Mouse (Mus musculus) midbrain, embryonic 14.5 days (tissue): ENCODE results near the gene Mdfi. TPM values are rescaled to one million over a fixed set of nuclear protein-coding genes. Genes with fewer than 3 reads are reported as not detected.

Source experiments
- ATAC-seq: fragments of 200-750 bp; cut with Nextera tagmentation; 2 replicates; pipeline ENCODE4 v1.8.0; 2017; ENCODE audit warnings: moderate number of reproducible peaks, moderate library complexity; ENCODE audit not compliant: low FRiP score, low TSS enrichment
- DNase-seq: peaks from one replicate; pipeline ENCODE4 v3.0.0-alpha.2; 2015
- H3K27ac ChIP-seq: fragments of 300-500 bp; sonication (generic); replicated peaks from 2 replicates; pipeline ENCODE4 v1.5.1; 2014; ENCODE audit warnings: mild to moderate bottlenecking, low read depth, low read length, moderate library complexity
- H3K27me3 ChIP-seq: fragments of 300-500 bp; sonication (generic); 2 replicates; pipeline ENCODE4 v1.6.1; 2014; ENCODE audit warnings: low read length, control low read depth, mixed read lengths; ENCODE audit not compliant: control insufficient read depth, insufficient read depth
- H3K36me3 ChIP-seq: fragments of 300-500 bp; sonication (generic); 2 replicates; pipeline ENCODE4 v1.6.1; 2014; ENCODE audit warnings: low read length, control low read depth; ENCODE audit not compliant: control insufficient read depth, insufficient read depth
- H3K4me1 ChIP-seq: fragments of 300-500 bp; sonication (generic); 2 replicates; pipeline ENCODE4 v1.6.1; 2014; ENCODE audit warnings: mild to moderate bottlenecking, antibody characterized with exemption, low read length, control low read depth; ENCODE audit not compliant: control insufficient read depth, insufficient read depth
- H3K4me2 ChIP-seq: fragments of 300-500 bp; sonication (generic); 2 replicates; pipeline ENCODE4 v1.6.1; 2014; ENCODE audit warnings: mild to moderate bottlenecking, low read length, moderate library complexity
- H3K4me3 ChIP-seq: fragments of 300-500 bp; sonication (generic); replicated peaks from 2 replicates; pipeline ENCODE4 v1.5.1; 2014; ENCODE audit warnings: low read depth, low read length
- H3K9ac ChIP-seq: fragments of 300-500 bp; sonication (generic); replicated peaks from 2 replicates; pipeline ENCODE4 v1.6.1; 2014; ENCODE audit warnings: mild to moderate bottlenecking, low read length, moderate library complexity
- H3K9me3 ChIP-seq: fragments of 300-500 bp; sonication (generic); 2 replicates; pipeline ENCODE4 v1.6.1; 2016; ENCODE audit warnings: low read length, control low read depth, mixed read lengths; ENCODE audit not compliant: control insufficient read depth
- whole genome bisulfite sequencing: fragments of 180-500 bp; shearing (Covaris S2); extraction: QIAGEN DNeasy Blood & Tissue Kit; methylation state at CpG from one replicate; pipeline ENCODE4 v1.1.7; 2014; 5-methylcytosine and 5-hydroxymethylcytosine counted together
- polyA plus RNA-seq: library from polyadenylated mRNA; unstranded; fragments of >200 nt; fragmentation: Nextera tagmentation; extraction: Ambion mirVana; gene quantifications from 2 replicates; pipeline ENCODE4 v1.2.1, GENCODE M21; 2014

The Mdfi gene
- polyA plus RNA-seq, 1 experiment from 2014 or later: 8.3 TPM

- Histone ChIP-seq H3K27ac (no peak overlapping the region), H3K9me3 (no peaks in the 10 kb centered on the region), H3K36me3 (no peaks in the 10 kb centered on the region), H3K9ac (no peak overlapping the region), H3K4me1 (0 out of 2 replicates have a peak, but pooled peaks cover 5% of the 10 kb centered on the region), H3K4me3 (no peak overlapping the region), H3K27me3 (no peaks in the 10 kb centered on the region), H3K4me2 (no peak overlapping the region)
- 54% methylated on average over 10 of the region's 10 CpGs for WGBS
- ATAC-seq (0 out of 2 replicates have a peak, but pooled peaks have one; percentile 41), DNase-seq (no peak)
Observed at GRCm38 (mm10) chr17:47815446-47815845, 19.0 kb downstream of the Mdfi start.

DNA sequence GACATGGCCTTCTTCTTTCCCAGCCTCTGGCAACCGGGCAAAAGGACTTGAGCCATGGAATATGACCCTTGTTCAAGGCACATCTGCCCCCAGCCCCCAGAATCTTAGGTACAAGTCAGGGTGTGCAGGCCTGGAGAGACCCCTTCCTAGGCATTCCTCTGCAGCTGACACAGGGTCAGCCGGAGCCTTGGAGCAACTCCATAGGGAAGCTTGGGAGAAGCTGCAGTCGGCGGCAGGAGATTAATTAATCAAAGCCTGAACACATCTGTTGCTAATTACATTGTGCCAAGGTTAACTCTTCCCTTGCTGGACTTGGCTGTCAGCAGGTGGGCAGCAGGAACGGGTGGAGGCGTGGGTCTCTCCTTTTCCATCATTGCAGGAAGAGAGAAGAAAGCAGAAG is 20.0 kb downstream of the Mdfi start:
- Histone ChIP-seq H3K4me3 (no peak overlapping the region), H3K4me2 (no peak overlapping the region), H3K4me1 (0 out of 2 replicates have a peak, but pooled peaks cover 5% of the 10 kb centered on the region), H3K36me3 (no peaks in the 10 kb centered on the region), H3K27ac (no peak overlapping the region), H3K27me3 (no peaks in the 10 kb centered on the region), H3K9me3 (no peaks in the 10 kb centered on the region), H3K9ac (no peak overlapping the region)
- ATAC-seq (no peak), DNase-seq (no peak)
- WGBS: 32% methylated on average over 6 of the region's 6 CpGs

- H3K9ac ChIP-seq: no peak overlapping the region
- H3K27ac ChIP-seq: no peak overlapping the region
- 68% methylated on average over 5 of the region's 5 CpGs for WGBS
- H3K4me1 ChIP-seq: 0 out of 2 replicates have a peak, but pooled peaks cover 5% of the 10 kb centered on the region
- H3K4me2 ChIP-seq: no peak overlapping the region
- no peak for DNase-seq
- H3K4me3 ChIP-seq: no peak overlapping the region
- ATAC-seq: no peak
- H3K27me3 ChIP-seq: no peaks in the 10 kb centered on the region
- H3K9me3 ChIP-seq: no peaks in the 10 kb centered on the region
- no peaks in the 10 kb centered on the region for H3K36me3 ChIP-seq
Observed at GRCm38 (mm10) chr17:47813616-47814015, 20.9 kb downstream of the Mdfi start.

GRCm38 (mm10) chr17:47812200-47812599 is 22.3 kb downstream of the Mdfi start:
- Histone ChIP-seq H3K4me2 (no peak overlapping the region), H3K4me1 (0 out of 2 replicates have a peak, but pooled peaks cover 5% of the 10 kb centered on the region), H3K9ac (no peak overlapping the region), H3K9me3 (no peaks in the 10 kb centered on the region), H3K4me3 (no peak overlapping the region), H3K36me3 (no peaks in the 10 kb centered on the region), H3K27me3 (no peaks in the 10 kb centered on the region), H3K27ac (no peak overlapping the region)
- ATAC-seq (no peak), DNase-seq (no peak)
- 88% methylated on average over 6 of the region's 6 CpGs for WGBS

- Histone ChIP-seq H3K9me3 (no peaks in the 10 kb centered on the region), H3K9ac (no peak overlapping the region), H3K4me3 (no peak overlapping the region), H3K4me1 (0 out of 2 replicates have a peak, but pooled peaks cover 5% of the 10 kb centered on the region), H3K36me3 (no peaks in the 10 kb centered on the region), H3K27ac (no peak overlapping the region), H3K27me3 (no peaks in the 10 kb centered on the region), H3K4me2 (no peak overlapping the region)
- ATAC-seq (no peak), DNase-seq (no peak)
- WGBS: 80% methylated on average over 15 of the region's 15 CpGs
Observed at GRCm38 (mm10) chr17:47811265-47811800, 23.2 kb downstream of the Mdfi start.

- H3K4me1 ChIP-seq: 0 out of 2 replicates have a peak, but pooled peaks cover 2% of the 10 kb centered on the region
- H3K36me3 ChIP-seq: no peaks in the 10 kb centered on the region
- no peaks in the 10 kb centered on the region for H3K27me3 ChIP-seq
- H3K27ac ChIP-seq: no peak overlapping the region
- no peak overlapping the region for H3K9ac ChIP-seq
- ATAC-seq: no peak
- H3K4me3 ChIP-seq: no peak overlapping the region
- 52% methylated on average over 9 of the region's 9 CpGs for WGBS
- no peak overlapping the region for H3K4me2 ChIP-seq
- no peak for DNase-seq
- no peaks in the 10 kb centered on the region for H3K9me3 ChIP-seq
Observed at GRCm38 (mm10) chr17:47806230-47806629, 28.3 kb downstream of the Mdfi start.

DNA sequence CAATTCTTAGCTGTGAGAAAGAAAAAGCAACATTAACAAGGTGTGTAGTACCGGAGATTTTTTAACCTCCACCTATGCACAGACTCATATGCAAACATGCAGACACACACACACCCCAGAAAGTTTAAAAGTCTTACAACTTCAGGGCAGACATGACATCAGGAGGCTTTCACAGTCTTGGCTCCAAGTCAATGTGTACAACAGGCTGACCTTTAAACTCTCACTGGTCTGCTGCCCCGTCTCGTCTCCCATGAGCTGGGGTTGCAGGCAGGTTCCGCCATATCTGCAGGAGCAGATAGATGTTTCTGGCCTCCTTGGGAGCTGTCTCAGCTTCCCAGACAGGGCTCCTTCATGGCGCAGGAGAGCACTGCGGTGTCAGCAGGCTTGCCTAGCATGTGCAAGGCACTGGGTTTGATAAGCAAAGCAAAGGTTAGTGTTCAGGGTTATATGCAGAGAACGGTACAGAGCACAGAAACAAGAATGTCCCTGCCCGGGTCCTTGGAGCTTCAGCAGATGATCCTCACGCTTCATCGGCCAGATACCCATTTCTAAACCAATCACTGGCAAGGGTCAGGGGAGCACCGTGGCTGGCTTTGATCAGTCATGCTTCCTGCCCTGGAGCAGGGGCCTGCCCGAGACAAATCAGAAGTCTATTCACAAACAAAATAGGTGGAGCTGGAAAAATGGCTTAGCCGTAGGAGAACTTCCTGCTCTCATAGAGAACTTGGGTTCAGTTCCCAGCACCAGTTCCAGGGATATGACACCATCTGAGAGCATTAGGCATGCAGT is 29.2 kb downstream of the Mdfi start:
- ATAC-seq (no peak), DNase-seq (no peak)
- WGBS: 19% methylated on average over 13 of the region's 13 CpGs
- Histone ChIP-seq H3K36me3 (no peaks in the 10 kb centered on the region), H3K9ac (no peak overlapping the region), H3K4me1 (0 out of 2 replicates have a peak, but pooled peaks cover 2% of the 10 kb centered on the region), H3K27me3 (no peaks in the 10 kb centered on the region), H3K9me3 (no peaks in the 10 kb centered on the region), H3K4me3 (no peak overlapping the region), H3K4me2 (no peak overlapping the region), H3K27ac (no peak overlapping the region)

DNA sequence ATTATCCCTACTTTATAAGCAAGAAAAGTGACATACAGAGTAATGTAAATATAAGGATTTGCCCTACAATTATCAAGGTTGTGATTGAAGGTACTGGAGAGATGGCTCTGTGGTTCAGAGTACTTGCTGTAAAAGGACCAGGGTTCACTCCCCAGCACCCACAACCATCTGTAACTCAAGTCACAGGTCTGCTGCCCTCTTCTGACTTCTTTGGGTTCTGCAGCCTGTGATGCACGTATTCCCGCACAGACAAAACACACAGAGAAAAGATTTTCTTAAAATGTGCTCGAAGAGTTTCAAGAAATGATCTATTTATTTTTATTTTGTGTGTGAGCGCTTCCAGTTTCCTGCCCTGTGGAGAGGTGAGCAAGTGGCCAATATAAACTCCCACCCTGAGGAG is 30.8 kb downstream of the Mdfi start:
- H3K9ac ChIP-seq: no peak overlapping the region
- H3K4me1 ChIP-seq: 0 out of 2 replicates have a peak, but pooled peaks cover 2% of the 10 kb centered on the region
- no peaks in the 10 kb centered on the region for H3K36me3 ChIP-seq
- H3K27me3 ChIP-seq: no peaks in the 10 kb centered on the region
- 92% methylated on average over 4 of the region's 4 CpGs for WGBS
- no peak overlapping the region for H3K4me3 ChIP-seq
- no peak for DNase-seq
- ATAC-seq: no peak
- H3K27ac ChIP-seq: no peak overlapping the region
- H3K4me2 ChIP-seq: no peak overlapping the region
- H3K9me3 ChIP-seq: no peaks in the 10 kb centered on the region

GRCm38 (mm10) chr17:47802806-47803205 is 31.7 kb downstream of the Mdfi start:
- DNase-seq: no peak
- H3K9me3 ChIP-seq: no peaks in the 10 kb centered on the region
- WGBS: 21% methylated on average over 8 of the region's 8 CpGs

More at GRCm38 (mm10) chr17:47802806-47803205, 31.7 kb downstream of the Mdfi start:
- no peak for ATAC-seq
- no peak overlapping the region for H3K27ac ChIP-seq
- H3K27me3 ChIP-seq: no peaks in the 10 kb centered on the region
- 0 out of 2 replicates have a peak, but pooled peaks cover 2% of the 10 kb centered on the region for H3K4me1 ChIP-seq
- no peaks in the 10 kb centered on the region for H3K36me3 ChIP-seq
- H3K4me2 ChIP-seq: no peak overlapping the region
- no peak overlapping the region for H3K9ac ChIP-seq
- no peak overlapping the region for H3K4me3 ChIP-seq
